In the genomic region with DNA sequence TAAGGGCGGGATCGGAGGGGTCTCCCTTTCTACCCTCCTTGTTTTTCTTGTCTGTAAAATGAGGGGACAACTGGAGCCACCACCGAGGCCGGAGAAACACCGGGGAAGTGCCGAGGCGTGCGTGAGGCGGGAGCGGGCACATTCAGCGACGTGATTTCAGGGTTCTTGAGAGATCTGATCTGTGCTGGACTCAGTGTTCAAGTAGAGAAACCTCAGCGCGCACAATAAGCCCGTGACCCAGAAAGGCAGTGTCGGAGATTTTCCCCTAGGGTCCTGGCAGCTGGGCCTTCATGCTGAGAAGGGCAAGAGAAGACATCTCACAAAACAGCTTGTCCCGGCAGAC, we compare ENCODE assay signal across 8 mouse cellular contexts. TPM values are rescaled to one million over a fixed set of nuclear protein-coding genes. Genes with fewer than 3 reads are reported as not detected.
DNase-seq lines count a peak whose midpoint lies in the region; ATAC-seq and TF ChIP-seq lines count a peak whose summit lies in the region.

No protein-coding gene starts in this region.

- H3K4me1 ChIP-seq in lung, embryonic 15.5 days = peaks cover 18% of the 10 kb centered on the region
- peaks cover 4% of the 10 kb centered on the region for H3K4me1 ChIP-seq in embryonic facial prominence, embryonic 14.5 days (ENCODE audit: control insufficient read depth, insufficient read depth, low read length)
- peaks cover 5% of the 10 kb centered on the region; the same call in 1 of the 2 replicates for H3K4me1 ChIP-seq in hindbrain, postnatal 0 days (ENCODE audit: insufficient read depth, low read length)
- H3K4me1 ChIP-seq in midbrain, embryonic 13.5 days (replicated peaks) = peaks cover 19% of the 10 kb centered on the region

- 0% methylated on average over 17 of the region's 17 CpGs for WGBS in lung, embryonic 15.5 days
- under 1% methylated on average over 17 of the region's 17 CpGs for WGBS in embryonic facial prominence, embryonic 14.5 days
- WGBS in hindbrain, postnatal 0 days = under 1% methylated on average over 17 of the region's 17 CpGs
- 0% methylated on average over 17 of the region's 17 CpGs for WGBS in midbrain, embryonic 13.5 days

- peak overlapping the region; percentile 52 for H3K27ac ChIP-seq in lung, embryonic 15.5 days
- peak overlapping the region; percentile 50; the same call in 1 of the 2 replicates for H3K27ac ChIP-seq in embryonic facial prominence, embryonic 14.5 days (replicated peaks; ENCODE audit: low read depth, low read length)
- peak overlapping the region; percentile 75 for H3K27ac ChIP-seq in hindbrain, postnatal 0 days
- H3K27ac ChIP-seq in midbrain, embryonic 13.5 days = peak overlapping the region; percentile 47; the same call in 1 of the 2 replicates

- no peaks in the 10 kb centered on the region for H3K9me3 ChIP-seq in lung, embryonic 15.5 days
- H3K9me3 ChIP-seq in embryonic facial prominence, embryonic 14.5 days (ENCODE audit: control insufficient read depth, low read length) = no peaks in the 10 kb centered on the region
- H3K9me3 ChIP-seq in hindbrain, postnatal 0 days (ENCODE audit: low read length) = no peaks in the 10 kb centered on the region
- no peaks in the 10 kb centered on the region for H3K9me3 ChIP-seq in midbrain, embryonic 13.5 days

- peaks cover 37% of the 10 kb centered on the region for H3K36me3 ChIP-seq in lung, embryonic 15.5 days
- peaks cover 38% of the 10 kb centered on the region for H3K36me3 ChIP-seq in embryonic facial prominence, embryonic 14.5 days (ENCODE audit: control insufficient read depth, insufficient read depth, low read length)
- H3K36me3 ChIP-seq in hindbrain, postnatal 0 days (ENCODE audit: insufficient read depth, low read length) = peaks cover 29% of the 10 kb centered on the region
- H3K36me3 ChIP-seq in midbrain, embryonic 13.5 days = peaks cover 37% of the 10 kb centered on the region

- H3K4me2 ChIP-seq in lung, embryonic 15.5 days = peak overlapping the region; percentile 81
- peak overlapping the region; percentile 62 for H3K4me2 ChIP-seq in embryonic facial prominence, embryonic 14.5 days (ENCODE audit: low read depth, low read length)
- peak overlapping the region; percentile 90 for H3K4me2 ChIP-seq in hindbrain, postnatal 0 days (ENCODE audit: low read depth, low read length)
- H3K4me2 ChIP-seq in midbrain, embryonic 13.5 days (replicated peaks) = peak overlapping the region; percentile 86

- H3K9ac ChIP-seq in lung, embryonic 15.5 days = peak overlapping the region; percentile 69
- peak overlapping the region; percentile 80 for H3K9ac ChIP-seq in embryonic facial prominence, embryonic 14.5 days (ENCODE audit: low read depth, low read length)
- H3K9ac ChIP-seq in hindbrain, postnatal 0 days (replicated peaks; ENCODE audit: low read length) = peak overlapping the region; percentile 74
- H3K9ac ChIP-seq in midbrain, embryonic 13.5 days (replicated peaks) = peak overlapping the region; percentile 77

- H3K4me3 ChIP-seq in lung, embryonic 15.5 days = peak overlapping the region; percentile 65
- peak overlapping the region; percentile 62 for H3K4me3 ChIP-seq in embryonic facial prominence, embryonic 14.5 days (ENCODE audit: low read depth, low read length)
- peak overlapping the region; percentile 71 for H3K4me3 ChIP-seq in hindbrain, postnatal 0 days (ENCODE audit: low read length)
- peak overlapping the region; percentile 63 for H3K4me3 ChIP-seq in midbrain, embryonic 13.5 days (replicated peaks)

- H3K27me3 ChIP-seq in lung, embryonic 15.5 days = no peaks in the 10 kb centered on the region
- H3K27me3 ChIP-seq in embryonic facial prominence, embryonic 14.5 days (replicated peaks; ENCODE audit: control insufficient read depth, insufficient read depth, low read length) = no peaks in the 10 kb centered on the region
- H3K27me3 ChIP-seq in hindbrain, postnatal 0 days (ENCODE audit: insufficient read depth, low read length) = no peaks in the 10 kb centered on the region
- no peaks in the 10 kb centered on the region for H3K27me3 ChIP-seq in midbrain, embryonic 13.5 days

- ATAC-seq in lung, embryonic 15.5 days (ENCODE audit: borderline replicate concordance, extremely low read depth, low FRiP score, low TSS enrichment) = peak; percentile 24; the same call in 1 of the 2 replicates
- ATAC-seq in embryonic facial prominence, embryonic 14.5 days (ENCODE audit: low read depth) = peak; percentile 5; the same call in 1 of the 2 replicates
- ATAC-seq in hindbrain, postnatal 0 days = peak; percentile 44
- ATAC-seq in midbrain, embryonic 13.5 days = no peak; the same call in 1 of the 2 replicates

- no peak for DNase-seq in lung, adult 18-20 months
- no peak for DNase-seq in embryonic facial prominence, embryonic 14.5 days (ENCODE audit: low spot score)
- DNase-seq in hindbrain, postnatal 0 days (ENCODE audit: low spot score) = peak; percentile 7
- DNase-seq in left cerebral cortex, adult 8-10 months (ENCODE audit: low spot score in 2 of 2) = no peak
- DNase-seq in adrenal gland, postnatal 25 days = no peak
- DNase-seq in layer of hippocampus, postnatal 36 days = no peak

- TF ChIP-seq CTCF in hindbrain, postnatal 0 days (IDR thresholded peaks at IDR 0.05; ENCODE audit: low read depth) = no peak

RNA-seq across cellular contexts. Expression of gene Drg2, which starts 0.3 kb away (rescaled TPM):
- polyA plus RNA-seq in lung, embryonic 15.5 days (2015; fragmentation: Nextera tagmentation; extraction: Ambion mirVana) = 104 and 106 TPM in 2 replicates
- polyA plus RNA-seq in embryonic facial prominence, embryonic 14.5 days (2014; fragmentation: Nextera tagmentation; extraction: Ambion mirVana) = 95.2 and 110 TPM in 2 replicates
- total RNA-seq in hindbrain, postnatal 0 days (2014; rRNA removed) = 93.9 and 103 TPM in 2 replicates
- polyA plus RNA-seq in hindbrain, postnatal 0 days (2015; fragmentation: Nextera tagmentation; extraction: Ambion mirVana) = 82.2 and 85.1 TPM in 2 replicates
- 91.5 and 95.5 TPM in 2 replicates for polyA plus RNA-seq in midbrain, embryonic 13.5 days (2015; fragmentation: Nextera tagmentation; extraction: Ambion mirVana)
- 10 to 100 TPM; 66.9 to 74.1 (median 69.2) TPM for total RNA-seq in left cerebral cortex, adult 8-10 months (2022)
- total RNA-seq in adrenal gland, postnatal 25 days (2021) = 68.9 and 70.1 TPM in 2 replicates
- total RNA-seq in layer of hippocampus, postnatal 36 days (2021) = 10 to 100 TPM; 69.0 to 78.3 TPM

RNA-seq across cellular contexts. Expression of gene Myo15, which starts 14.4 kb away (rescaled TPM):
- 0.05 and 0.09 TPM in 2 replicates for polyA plus RNA-seq in lung, embryonic 15.5 days (2015; fragmentation: Nextera tagmentation; extraction: Ambion mirVana)
- polyA plus RNA-seq in embryonic facial prominence, embryonic 14.5 days (2014; fragmentation: Nextera tagmentation; extraction: Ambion mirVana) = 0.24 and 0.43 TPM in 2 replicates
- 0.25 and 0.31 TPM in 2 replicates for total RNA-seq in hindbrain, postnatal 0 days (2014; rRNA removed)
- 0.30 and 0.35 TPM in 2 replicates for polyA plus RNA-seq in hindbrain, postnatal 0 days (2015; fragmentation: Nextera tagmentation; extraction: Ambion mirVana)
- polyA plus RNA-seq in midbrain, embryonic 13.5 days (2015; fragmentation: Nextera tagmentation; extraction: Ambion mirVana) = 0.04 and 0.08 TPM in 2 replicates
- total RNA-seq in left cerebral cortex, adult 8-10 months (2022) = under 1 TPM; 0.06 to 0.21 (median 0.18) TPM
- 0.24 TPM in 2 replicates for total RNA-seq in adrenal gland, postnatal 25 days (2021)
- under 1 TPM; 0.10 TPM for total RNA-seq in layer of hippocampus, postnatal 36 days (2021)

RNA-seq across cellular contexts. Expression of gene Atpaf2, which starts 36.5 kb away (rescaled TPM):
- 51.6 and 54.7 TPM in 2 replicates for polyA plus RNA-seq in lung, embryonic 15.5 days (2015; fragmentation: Nextera tagmentation; extraction: Ambion mirVana)
- 42.9 and 44.0 TPM in 2 replicates for polyA plus RNA-seq in embryonic facial prominence, embryonic 14.5 days (2014; fragmentation: Nextera tagmentation; extraction: Ambion mirVana)
- total RNA-seq in hindbrain, postnatal 0 days (2014; rRNA removed) = 29.2 and 63.4 TPM in 2 replicates
- polyA plus RNA-seq in hindbrain, postnatal 0 days (2015; fragmentation: Nextera tagmentation; extraction: Ambion mirVana) = 45.8 and 48.4 TPM in 2 replicates
- polyA plus RNA-seq in midbrain, embryonic 13.5 days (2015; fragmentation: Nextera tagmentation; extraction: Ambion mirVana) = 39.4 and 42.9 TPM in 2 replicates
- total RNA-seq in left cerebral cortex, adult 8-10 months (2022) = 10 to 100 TPM; 27.7 to 34.3 (median 30.8) TPM
- 49.6 and 59.5 TPM in 2 replicates for total RNA-seq in adrenal gland, postnatal 25 days (2021)
- 10 to 100 TPM; 27.7 to 29.3 TPM for total RNA-seq in layer of hippocampus, postnatal 36 days (2021)

RNA-seq across cellular contexts. Expression of gene Gid4, which starts 37.8 kb away (rescaled TPM):
- polyA plus RNA-seq in lung, embryonic 15.5 days (2015; fragmentation: Nextera tagmentation; extraction: Ambion mirVana) = 23.7 and 25.5 TPM in 2 replicates
- 26.3 and 26.5 TPM in 2 replicates for polyA plus RNA-seq in embryonic facial prominence, embryonic 14.5 days (2014; fragmentation: Nextera tagmentation; extraction: Ambion mirVana)
- 29.8 and 31.1 TPM in 2 replicates for total RNA-seq in hindbrain, postnatal 0 days (2014; rRNA removed)
- 19.7 and 20.4 TPM in 2 replicates for polyA plus RNA-seq in hindbrain, postnatal 0 days (2015; fragmentation: Nextera tagmentation; extraction: Ambion mirVana)
- polyA plus RNA-seq in midbrain, embryonic 13.5 days (2015; fragmentation: Nextera tagmentation; extraction: Ambion mirVana) = 20.4 and 23.3 TPM in 2 replicates
- total RNA-seq in left cerebral cortex, adult 8-10 months (2022) = 10 to 100 TPM; 45.6 to 53.8 (median 50.3) TPM
- total RNA-seq in adrenal gland, postnatal 25 days (2021) = 49.1 and 50.1 TPM in 2 replicates
- total RNA-seq in layer of hippocampus, postnatal 36 days (2021) = 10 to 100 TPM; 54.5 to 54.8 TPM
